Mouse (Mus musculus) activated CD4-positive, CD25-positive, alpha-beta regulatory T cell (primary cell): ENCODE data around the gene Zdhhc19. TPM values are rescaled to one million over a fixed set of nuclear protein-coding genes. Genes with fewer than 3 reads are reported as not detected.

Experiments used
- polyA plus RNA-seq, 2 experiments: library from polyadenylated mRNA; unstranded; fragments of 100-300 nt; shearing (Covaris generic); gene quantifications; one replicate each; pipeline ENCODE4 v1.2.1; 2017

The Zdhhc19 gene
- polyA plus RNA-seq, result under 1 TPM in 1 of 2 experiments, not detected in 1; 0.16 TPM

GRCm38 (mm10) chr16:32495965-32496364 is at the start of gene Zdhhc19:
Gene Zdhhc19, plus strand, starts transcription at chr16:32496265.

GRCm38 (mm10) chr16:32487234-32488111 is 8.6 kb upstream of the Zdhhc19 start, which contains the start of gene Slc51a:
Gene Slc51a, minus strand, starts transcription at chr16:32487879.

GRCm38 (mm10) chr16:32608712-32609400 is 112.8 kb downstream of the Zdhhc19 start, which contains the start of gene Tfrc:
Gene Tfrc, plus strand, starts transcription at chr16:32608920.

Other genes starting within 250 kb of the Zdhhc19 start
- gene Fbxo45, start 249.1 kb upstream of the Zdhhc19 start, polyA plus RNA-seq, result 10 to 100 TPM; 16.9 to 17.0 TPM
- gene Wdr53, start 249.0 kb upstream of the Zdhhc19 start, polyA plus RNA-seq, result 10 to 100 TPM; 21.2 to 22.8 TPM
- under 1 TPM in 1 of 2 experiments, not detected in 1; 0.44 TPM for gene Smco1, start 224.8 kb upstream of the Zdhhc19 start, polyA plus RNA-seq
- 10 to 100 TPM; 23.1 to 25.1 TPM for gene Rnf168, start 218.8 kb upstream of the Zdhhc19 start, polyA plus RNA-seq
- gene Ubxn7, start 164.0 kb upstream of the Zdhhc19 start, polyA plus RNA-seq, result 10 to 100 TPM; 17.8 to 21.4 TPM
- not detected for gene Tm4sf19, start 95.8 kb upstream of the Zdhhc19 start, polyA plus RNA-seq
- 1 to 10 TPM; 1.3 to 1.8 TPM for gene Tctex1d2, start 76.6 kb upstream of the Zdhhc19 start, polyA plus RNA-seq
- gene Pcyt1a, start 65.3 kb upstream of the Zdhhc19 start, polyA plus RNA-seq, result 1 to 10 TPM; 6.8 to 9.6 TPM
- not detected for gene Slc51a, start 8.4 kb upstream of the Zdhhc19 start, polyA plus RNA-seq
- 10 to 100 TPM; 34.8 to 49.1 TPM for gene Tfrc, start 112.7 kb downstream of the Zdhhc19 start, polyA plus RNA-seq
- 10 to 100 TPM; 15.7 to 24.1 TPM for gene Tnk2, start 147.6 kb downstream of the Zdhhc19 start, polyA plus RNA-seq
- under 1 TPM; 0.32 to 0.44 TPM for gene Muc4, start 239.6 kb downstream of the Zdhhc19 start, polyA plus RNA-seq